Mouse (Mus musculus): Measurements from ENCODE around the gene Gm5767.

DNA sequence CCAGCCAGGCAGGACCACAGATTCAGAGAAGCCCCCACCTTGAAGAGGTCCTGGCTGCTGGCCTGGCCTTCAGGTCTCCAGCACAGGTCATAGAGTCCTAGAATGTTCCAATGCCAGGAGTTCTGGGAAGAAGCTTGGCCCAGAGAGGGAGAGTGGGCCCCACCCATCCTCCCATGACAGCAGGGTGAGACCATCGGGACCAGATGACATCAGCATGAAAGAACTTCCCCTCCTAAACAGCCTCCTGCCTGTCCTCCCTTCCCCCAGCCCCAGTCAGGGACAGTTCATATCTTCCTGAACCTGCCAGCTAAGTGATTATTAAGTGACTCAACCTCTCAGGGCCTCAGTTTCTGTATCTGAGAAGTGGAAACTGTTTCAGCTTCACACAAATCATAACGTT, 14.1 kb upstream of the Gm5767 start:
- no peak for TF ChIP-seq CTCF (IDR thresholded peaks at IDR 0.05)
- TF ChIP-seq POLR2A (IDR thresholded peaks at IDR 0.05; ENCODE audit: insufficient read depth, low read depth, low read length): no peak

All from heart, adult 2 months (tissue).